Mouse (Mus musculus) mesoderm, embryonic 11.5 days (tissue): Measurements from ENCODE around the gene Fam227a.

ENCODE experiments used
- DNase-seq: peaks from one replicate; pipeline ENCODE4 v3.0.0-alpha.2; 2012; ENCODE audit warnings: low read depth, low spot score

Gene Fam227a

GRCm38 (mm10) chr15:79658531-79659375 lies at the start of gene Fam227a, which contains the start of gene Cby1:
Fam227a (minus strand) TSS chr15:79658956.
Cby1 (plus strand) TSS chr15:79659199.
- DNase-seq = peak; percentile 95

DNA sequence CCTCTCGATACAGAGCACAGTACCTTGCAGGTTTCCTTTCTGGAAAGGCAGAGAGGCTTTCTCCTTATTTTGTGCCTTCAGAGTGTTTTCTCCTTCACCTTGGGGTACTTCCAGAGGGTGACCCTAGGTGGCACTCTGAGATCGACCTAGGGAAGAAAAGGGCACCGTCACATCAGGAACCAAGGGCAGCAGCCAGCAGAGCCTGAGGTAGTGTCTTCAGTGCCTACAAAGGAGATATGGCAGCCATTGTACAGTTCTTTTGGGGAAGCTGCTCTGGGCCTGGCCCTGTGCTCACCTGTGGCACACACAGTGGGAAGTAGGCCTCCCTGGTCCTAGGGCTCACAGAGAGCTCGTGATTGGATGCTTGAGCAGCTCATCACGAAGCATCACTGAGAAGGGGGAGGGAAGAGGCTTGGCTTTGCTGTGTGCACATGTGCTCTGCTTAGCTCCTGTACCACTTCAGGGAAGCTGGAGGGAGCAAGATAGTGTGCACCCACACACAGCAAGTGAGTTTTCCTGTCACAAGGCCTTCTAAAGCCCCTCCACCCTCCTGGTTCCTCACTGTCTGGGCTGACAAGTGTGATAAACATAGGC lies 49.6 kb upstream of the Fam227a start:
- no peak for DNase-seq

DNA sequence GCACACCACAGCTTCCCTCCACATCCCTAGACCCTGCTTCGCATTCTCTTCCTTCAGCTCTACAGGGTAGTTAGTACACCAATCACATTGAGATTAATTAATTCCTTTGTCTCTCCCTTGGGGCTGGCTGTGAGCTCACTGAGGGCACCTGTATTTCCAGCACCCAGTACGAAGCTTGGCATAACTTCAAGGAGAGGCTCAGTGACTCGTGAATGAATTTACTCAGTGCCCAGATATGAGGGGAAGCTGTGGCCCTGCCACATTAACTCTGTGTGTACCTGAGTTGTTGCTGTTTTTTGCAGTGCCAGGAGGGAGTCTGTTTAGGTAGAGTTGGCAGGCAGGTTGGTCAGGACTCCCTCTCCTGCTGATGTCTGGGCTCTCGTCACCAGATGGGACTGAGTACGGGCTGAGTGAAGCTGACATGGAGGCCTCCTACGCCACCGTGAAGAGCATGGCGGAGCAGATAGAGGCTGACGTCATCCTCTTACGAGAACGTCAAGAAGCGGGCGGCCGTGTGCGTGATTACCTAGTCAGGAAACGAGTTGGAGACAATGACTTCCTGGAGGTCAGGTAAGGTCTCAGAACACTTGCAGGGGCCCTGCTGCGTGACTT lies 48.0 kb upstream of the Fam227a start:
- DNase-seq = no peak

DNA sequence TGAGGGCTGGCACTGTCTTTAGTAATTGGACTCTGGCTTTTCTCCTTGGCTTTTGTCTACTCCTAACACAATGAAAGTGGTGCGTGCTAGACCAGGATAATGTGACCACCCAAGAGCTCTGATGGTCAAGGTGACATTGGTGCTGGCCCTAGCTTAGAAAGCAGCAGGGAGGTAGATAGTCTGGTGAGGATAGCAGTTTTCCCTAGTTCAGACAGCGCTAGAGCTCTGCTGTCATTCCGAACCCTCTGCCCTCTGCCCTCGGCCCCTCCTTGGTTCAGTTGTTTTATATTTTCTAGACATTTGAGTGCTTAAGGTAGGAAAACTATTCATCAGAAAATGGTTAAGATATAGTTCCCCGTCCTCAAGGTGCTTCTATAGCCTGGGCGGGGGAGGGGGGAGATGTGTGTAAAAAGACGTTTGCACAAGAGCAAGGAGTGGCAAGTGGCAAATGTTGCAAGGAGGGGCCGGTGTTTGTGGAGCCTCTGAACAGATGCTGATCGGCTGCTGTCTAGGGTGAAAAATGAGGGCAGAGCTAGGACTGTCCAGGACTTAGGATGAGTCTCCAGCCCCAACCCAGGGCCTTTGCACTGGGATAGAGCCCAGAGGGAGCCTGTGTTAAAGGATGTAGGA lies 38.9 kb upstream of the Fam227a start:
- no peak for DNase-seq

- no peak for DNase-seq
Measured at GRCm38 (mm10) chr15:79697011-79697410, 38.3 kb upstream of the Fam227a start.

- DNase-seq = no peak
Measured at GRCm38 (mm10) chr15:79696508-79696907, 37.8 kb upstream of the Fam227a start.

DNA sequence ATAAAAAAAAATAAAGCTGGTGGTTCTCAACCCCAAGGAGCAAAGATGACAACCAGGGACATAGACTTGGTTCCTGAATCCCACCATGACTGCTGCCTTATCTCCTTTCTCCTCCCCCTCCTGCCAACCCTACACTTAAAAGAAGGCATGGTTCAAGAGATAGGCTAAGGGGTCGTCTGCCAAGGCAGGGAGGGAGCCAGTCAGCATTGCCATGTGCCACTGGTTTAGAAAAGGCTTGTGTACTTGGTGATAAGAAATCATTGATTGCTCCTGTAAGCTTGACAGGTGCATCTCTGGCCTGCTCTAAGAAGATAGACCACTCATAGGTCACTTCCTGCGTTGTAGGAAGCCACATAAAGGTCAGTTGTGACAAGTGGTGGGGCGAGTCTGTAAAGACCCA lies 36.8 kb upstream of the Fam227a start:
- DNase-seq = no peak

DNA sequence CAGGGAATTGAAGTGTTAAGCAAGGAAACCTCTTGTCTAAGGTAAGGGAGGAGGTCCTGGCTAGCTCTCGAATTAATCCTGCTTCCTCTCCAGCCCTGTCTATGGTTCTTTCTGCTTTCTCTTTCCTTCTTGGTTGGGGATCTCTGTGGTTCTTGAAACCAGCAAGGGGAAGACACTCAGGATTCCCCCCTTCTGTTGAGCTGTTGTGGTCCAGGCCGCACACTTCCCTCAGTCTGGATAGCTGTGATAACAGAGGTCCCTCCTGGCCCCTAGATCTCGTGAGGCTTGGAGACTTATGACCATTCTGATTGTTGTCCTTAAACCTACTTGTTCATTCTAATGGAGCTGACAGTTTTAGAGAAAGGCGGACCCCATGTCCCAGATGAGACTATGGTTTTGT lies 35.8 kb upstream of the Fam227a start:
- no peak for DNase-seq

GRCm38 (mm10) chr15:79693740-79694139 lies 35.0 kb upstream of the Fam227a start:
- no peak for DNase-seq

- DNase-seq = no peak
Measured at GRCm38 (mm10) chr15:79692334-79692733, 33.6 kb upstream of the Fam227a start.

- DNase-seq = no peak
Measured at GRCm38 (mm10) chr15:79691023-79691508, 32.3 kb upstream of the Fam227a start.

- DNase-seq = peak; percentile 99
Measured at GRCm38 (mm10) chr15:79690426-79691022, 31.8 kb upstream of the Fam227a start, which contains the start of gene Gtpbp1. Gtpbp1 (plus strand) TSS chr15:79690845.

GRCm38 (mm10) chr15:79689662-79690425 lies 31.1 kb upstream of the Fam227a start:
- DNase-seq = no peak

DNA sequence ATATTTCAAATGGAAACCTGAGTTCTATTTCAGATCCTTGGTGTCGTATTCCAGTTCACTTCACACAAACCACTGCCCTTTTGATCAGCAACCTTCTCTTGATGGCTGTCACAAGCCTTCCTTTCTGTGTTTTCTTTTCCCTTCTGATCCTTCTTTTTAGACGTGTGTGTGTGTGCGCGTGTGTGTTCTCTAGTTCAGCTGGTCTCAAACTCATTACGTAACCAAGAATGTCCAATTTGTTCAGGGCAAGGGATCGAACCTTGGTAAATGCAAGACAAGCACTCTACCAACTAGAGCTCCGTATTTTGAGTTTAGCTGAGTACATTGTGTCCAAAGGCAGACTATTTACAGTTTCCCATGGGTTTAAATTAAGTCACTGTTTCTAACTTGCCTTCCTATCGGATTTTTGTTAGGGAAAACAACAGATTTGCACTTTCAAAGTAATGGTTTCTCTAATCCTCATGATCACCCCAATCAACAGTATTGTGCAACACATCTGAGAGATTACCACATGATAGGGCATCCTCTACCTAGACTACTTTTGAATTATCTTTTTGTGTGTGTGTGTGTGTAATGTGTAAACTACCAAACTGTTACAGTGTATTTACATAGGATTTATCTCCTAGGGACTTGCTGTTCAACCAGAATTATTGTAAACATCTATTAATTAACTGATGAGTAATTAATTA lies 29.7 kb upstream of the Fam227a start:
- DNase-seq = no peak

GRCm38 (mm10) chr15:79687646-79688267 lies 29.0 kb upstream of the Fam227a start, which contains the start of gene Josd1:
Josd1 (minus strand) TSS chr15:79687919.
- peak; percentile 93 for DNase-seq

DNA sequence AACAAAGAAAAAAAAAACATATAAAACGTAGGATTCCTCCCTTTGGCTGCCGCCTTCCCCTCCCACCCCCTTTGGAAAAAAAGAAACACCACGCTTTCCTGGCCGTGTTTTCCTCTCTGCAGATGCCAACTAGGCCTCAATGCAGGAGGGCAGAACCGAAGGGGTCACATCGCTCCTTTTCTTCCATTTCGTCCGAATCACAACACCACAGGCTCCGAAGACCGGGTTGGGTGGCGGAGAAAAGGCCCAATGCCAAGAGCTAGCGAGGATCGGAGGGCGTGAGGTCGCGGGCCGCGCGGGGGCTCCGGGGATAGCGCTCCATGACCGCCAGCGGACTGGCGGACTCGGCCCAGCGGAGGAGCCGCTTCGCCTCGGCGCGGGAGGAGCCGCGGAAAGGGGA lies 28.4 kb upstream of the Fam227a start:
- DNase-seq = peak; percentile 41

GRCm38 (mm10) chr15:79686046-79686869 lies 27.5 kb upstream of the Fam227a start:
- DNase-seq = no peak

- no peak for DNase-seq
Measured at GRCm38 (mm10) chr15:79685141-79685641, 26.4 kb upstream of the Fam227a start.
